Mouse (Mus musculus) MEL (cell line): ENCODE measurements around the gene Tmeff2.

Experiments used
- CTCF ChIP-seq, 3 experiments: IDR thresholded peaks in 2 of 3; conservative IDR thresholded peaks in 1 of 3; 2 replicates each; pipeline ENCODE4 v1.5.1; 2011 to 2012; ENCODE audit warnings: low read length in 3 of 3, low read depth in 2 of 3, mild to moderate bottlenecking in 2 of 3, improper control_type of control experiment in 1 of 3, inconsistent platforms in 1 of 3, mixed read lengths in 1 of 3, moderate library complexity in 1 of 3; ENCODE audit not compliant: control insufficient read depth in 1 of 3, insufficient read depth in 1 of 3, poor library complexity in 1 of 3, severe bottlenecking in 1 of 3
- MAFK ChIP-seq: IDR thresholded peaks from 2 replicates; pipeline ENCODE4 v1.6.1; 2011; ENCODE audit warnings: low read depth, mild to moderate bottlenecking, low read length, improper control_type of control experiment, borderline replicate concordance
- MYC ChIP-seq: IDR thresholded peaks from 2 replicates; pipeline ENCODE4 v1.6.1; 2011; ENCODE audit warnings: low read depth, mild to moderate bottlenecking, low read length, improper control_type of control experiment, moderate library complexity
- POLR2A ChIP-seq, 2 experiments: IDR thresholded peaks; 2 replicates each; pipeline ENCODE4 v1.6.1; 2011 to 2012; ENCODE audit warnings: low read length in 2 of 2, mild to moderate bottlenecking in 2 of 2, control low read depth in 1 of 2, improper control_type of control experiment in 1 of 2, low read depth in 1 of 2, moderate library complexity in 1 of 2; ENCODE audit not compliant: control insufficient read depth in 1 of 2, insufficient read depth in 1 of 2, poor library complexity in 1 of 2
- TBP ChIP-seq: IDR thresholded peaks from 2 replicates; pipeline ENCODE4 v1.8.0; 2011; ENCODE audit warnings: low read depth, low read length, improper control_type of control experiment
- ZNF384 ChIP-seq: IDR thresholded peaks from 2 replicates; pipeline ENCODE4 v1.6.1; 2012; ENCODE audit warnings: low read depth, mild to moderate bottlenecking, inconsistent platforms, low read length, improper control_type of control experiment

DNA sequence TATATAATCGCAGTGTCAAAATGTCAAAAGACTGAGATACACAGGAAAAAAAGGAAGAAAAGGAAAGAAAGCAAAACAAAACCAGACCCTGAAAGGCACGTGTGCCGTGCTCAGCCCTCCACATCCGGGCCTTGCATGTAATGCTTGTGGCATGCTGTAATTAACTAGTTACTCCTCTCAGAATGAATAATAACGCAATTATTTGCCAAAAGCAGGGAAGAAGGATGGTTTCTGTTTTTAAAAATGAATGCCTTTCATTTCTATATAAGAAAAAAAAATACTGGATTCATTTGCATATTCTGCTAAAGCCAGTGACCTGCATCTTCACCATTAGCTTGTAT, 225.9 kb downstream of the Tmeff2 start:
- no peak for TF ChIP-seq POLR2A (IDR thresholded peaks at IDR 0.05; ENCODE audit: control insufficient read depth in 1 of 2, insufficient read depth in 1 of 2, low read depth in 1 of 2, low read length in 2 of 2, poor library complexity in 1 of 2)
- TF ChIP-seq CTCF (IDR thresholded peaks at IDR 0.05 in 2 of 3, conservative IDR thresholded peaks at IDR 0.05 in 1 of 3; ENCODE audit: control insufficient read depth in 1 of 3, insufficient read depth in 1 of 3, low read depth in 2 of 3, low read length in 3 of 3, poor library complexity in 1 of 3, severe bottlenecking in 1 of 3): no peak
- TF ChIP-seq TBP: no peak
- no peak for TF ChIP-seq MYC
- TF ChIP-seq MAFK: no peak
- no peak for TF ChIP-seq ZNF384
